Mouse (Mus musculus) embryonic facial prominence, embryonic 15.5 days (tissue): Measurements from ENCODE around the gene Dolk. TPM values are rescaled to one million over a fixed set of nuclear protein-coding genes. Genes with fewer than 3 reads are reported as not detected.
A peak's percentile ranks its signal among the peaks of the same experiment; 100 is the strongest.

Source experiments
- ATAC-seq: fragments of 200-750 bp; cut with Nextera tagmentation; 2 replicates; pipeline ENCODE4 v1.8.0; 2017; ENCODE audit warnings: low read depth, moderate TSS enrichment; ENCODE audit not compliant: insufficient number of reproducible peaks, low FRiP score, low TSS enrichment
- H3K27ac ChIP-seq: fragments of 300-500 bp; sonication (generic); replicated peaks from 2 replicates; pipeline ENCODE4 v1.5.1; 2015; ENCODE audit warnings: mild to moderate bottlenecking, inconsistent platforms
- H3K27me3 ChIP-seq: fragments of 300-500 bp; sonication (generic); 2 replicates; pipeline ENCODE4 v1.6.1; 2015; ENCODE audit warnings: inconsistent platforms
- H3K36me3 ChIP-seq: fragments of 300-500 bp; sonication (generic); 2 replicates; pipeline ENCODE4 v1.6.1; 2015; ENCODE audit warnings: mild to moderate bottlenecking, inconsistent platforms
- H3K4me1 ChIP-seq: fragments of 300-500 bp; sonication (generic); 2 replicates; pipeline ENCODE4 v1.6.1; 2015; ENCODE audit warnings: inconsistent platforms
- H3K4me2 ChIP-seq: fragments of 300-500 bp; sonication (generic); replicated peaks from 2 replicates; pipeline ENCODE4 v1.6.1; 2015; ENCODE audit warnings: mild to moderate bottlenecking, inconsistent platforms
- H3K4me3 ChIP-seq: fragments of 300-500 bp; sonication (generic); replicated peaks from 2 replicates; pipeline ENCODE4 v1.5.1; 2015; ENCODE audit warnings: mild to moderate bottlenecking, inconsistent platforms
- H3K9ac ChIP-seq: fragments of 300-500 bp; sonication (generic); 2 replicates; pipeline ENCODE4 v1.6.1; 2015; ENCODE audit warnings: inconsistent platforms
- H3K9me3 ChIP-seq: fragments of 300-500 bp; sonication (generic); replicated peaks from 2 replicates; pipeline ENCODE4 v1.6.1; 2016; ENCODE audit warnings: inconsistent platforms
- WGBS: fragments of 180-500 bp; shearing (Covaris S2); methylation state at CpG from one replicate; pipeline ENCODE4 v1.1.7; 2015; 5-methylcytosine and 5-hydroxymethylcytosine counted together
- polyA plus RNA-seq: library from polyadenylated mRNA; unstranded; fragments of >200 nt; fragmentation: Nextera tagmentation; extraction: Ambion mirVana; gene quantifications from 2 replicates; pipeline ENCODE4 v1.2.1, GENCODE M21; 2015

Gene Dolk
- polyA plus RNA-seq, 1 experiment from 2014 or later, result 31.4 TPM

GRCm38 (mm10) chr2:30247036-30247435, 39.1 kb downstream of the Dolk start:
- WGBS, result 93% methylated on average over 5 of the region's 5 CpGs
- Histone ChIP-seq H3K4me1 (peaks cover 15% of the 10 kb centered on the region; the same call in 1 of the 2 replicates), H3K36me3 (peaks cover 49% of the 10 kb centered on the region), H3K27ac (no peak overlapping the region), H3K9me3 (no peaks in the 10 kb centered on the region), H3K9ac (no peak overlapping the region), H3K4me3 (no peak overlapping the region), H3K4me2 (no peak overlapping the region), H3K27me3 (no peaks in the 10 kb centered on the region)
- ATAC-seq, result no peak

- 56% methylated on average over 7 of the region's 7 CpGs for WGBS
- no peaks in the 10 kb centered on the region for H3K9me3 ChIP-seq
- peaks cover 17% of the 10 kb centered on the region; the same call in 1 of the 2 replicates for H3K4me1 ChIP-seq
- peak overlapping the region; percentile 17; the same call in 1 of the 2 replicates for H3K27ac ChIP-seq
- ATAC-seq, result no peak
- H3K9ac ChIP-seq, result no peak overlapping the region
- peaks cover 67% of the 10 kb centered on the region for H3K36me3 ChIP-seq
- H3K4me2 ChIP-seq, result no peak overlapping the region
- no peaks in the 10 kb centered on the region for H3K27me3 ChIP-seq
- H3K4me3 ChIP-seq, result no peak overlapping the region
Observed at GRCm38 (mm10) chr2:30244595-30245178, 41.4 kb downstream of the Dolk start.

GRCm38 (mm10) chr2:30243391-30243790, 42.7 kb downstream of the Dolk start:
- Histone ChIP-seq H3K4me2 (no peak overlapping the region), H3K27ac (no peak overlapping the region), H3K4me3 (no peak overlapping the region), H3K27me3 (no peaks in the 10 kb centered on the region), H3K9me3 (no peaks in the 10 kb centered on the region), H3K36me3 (peaks cover 55% of the 10 kb centered on the region), H3K4me1 (peaks cover 30% of the 10 kb centered on the region), H3K9ac (no peak overlapping the region)
- ATAC-seq, result no peak
- WGBS, result 90% methylated on average over 4 of the region's 4 CpGs

GRCm38 (mm10) chr2:30242509-30242908, 43.6 kb downstream of the Dolk start:
- Histone ChIP-seq H3K27ac (0 out of 2 replicates have a peak overlapping the region, but pooled peaks have one; percentile 17), H3K4me1 (peaks cover 33% of the 10 kb centered on the region), H3K4me2 (no peak overlapping the region), H3K36me3 (peaks cover 46% of the 10 kb centered on the region), H3K9ac (no peak overlapping the region), H3K9me3 (no peaks in the 10 kb centered on the region), H3K4me3 (no peak overlapping the region), H3K27me3 (no peaks in the 10 kb centered on the region)
- ATAC-seq, result no peak
- WGBS, result 36% methylated on average over 4 of the region's 4 CpGs

- Histone ChIP-seq H3K4me1 (peaks cover 41% of the 10 kb centered on the region), H3K27me3 (no peaks in the 10 kb centered on the region), H3K36me3 (peaks cover 46% of the 10 kb centered on the region), H3K4me2 (peak within 1 kb of the TSS; percentile 66; the same call in 1 of the 2 replicates), H3K4me3 (no peak within 1 kb of the TSS), H3K9ac (no peak within 1 kb of the TSS), H3K9me3 (no peaks in the 10 kb centered on the region), H3K27ac (0 out of 2 replicates have a peak within 1 kb of the TSS, but pooled peaks have one; percentile 23)
- WGBS, result 85% methylated on average over 2 of the region's 2 CpGs
- no peak for ATAC-seq
Observed at GRCm38 (mm10) chr2:30240267-30240666, 45.9 kb downstream of the Dolk start, which contains the start of gene Gm28035. Gm28035 (plus strand) TSS chr2:30240567.

GRCm38 (mm10) chr2:30239777-30240176, 46.4 kb downstream of the Dolk start:
- 81% methylated on average over 4 of the region's 4 CpGs for WGBS
- peaks cover 46% of the 10 kb centered on the region for H3K36me3 ChIP-seq

GRCm38 (mm10) chr2:30238906-30239465, 47.1 kb downstream of the Dolk start:
- Histone ChIP-seq H3K36me3 (peaks cover 42% of the 10 kb centered on the region), H3K27ac (0 out of 2 replicates have a peak overlapping the region, but pooled peaks have one; percentile 23), H3K9me3 (no peaks in the 10 kb centered on the region), H3K4me2 (peak overlapping the region; percentile 66), H3K9ac (0 out of 2 replicates have a peak overlapping the region, but pooled peaks have one; percentile 64), H3K4me3 (peak overlapping the region; percentile 72), H3K27me3 (no peaks in the 10 kb centered on the region), H3K4me1 (peaks cover 36% of the 10 kb centered on the region)
- 75% methylated on average over 3 of the region's 3 CpGs for WGBS
- ATAC-seq, result no peak

More at GRCm38 (mm10) chr2:30239777-30240176, 46.4 kb downstream of the Dolk start:
- Histone ChIP-seq H3K9me3 (no peaks in the 10 kb centered on the region), H3K27ac (no peak overlapping the region), H3K4me2 (0 out of 2 replicates have a peak overlapping the region, but pooled peaks have one; percentile 66), H3K4me1 (peaks cover 40% of the 10 kb centered on the region), H3K4me3 (no peak overlapping the region), H3K9ac (no peak overlapping the region), H3K27me3 (no peaks in the 10 kb centered on the region)
- no peak for ATAC-seq

- ATAC-seq, result peak; percentile 91
- peak overlapping the region; percentile 72 for H3K4me3 ChIP-seq
- peaks cover 33% of the 10 kb centered on the region for H3K36me3 ChIP-seq
- peak overlapping the region; percentile 93 for H3K27ac ChIP-seq
- H3K4me2 ChIP-seq, result peak overlapping the region; percentile 66
- peaks cover 36% of the 10 kb centered on the region for H3K4me1 ChIP-seq
- 0% methylated on average over 36 of the region's 42 CpGs for WGBS
- H3K27me3 ChIP-seq, result no peaks in the 10 kb centered on the region
- no peaks in the 10 kb centered on the region for H3K9me3 ChIP-seq
- H3K9ac ChIP-seq, result peak overlapping the region; percentile 64
Observed at GRCm38 (mm10) chr2:30237881-30238280, 48.3 kb downstream of the Dolk start.

- WGBS, result under 1% methylated on average over 66 of the region's 67 CpGs
Observed at GRCm38 (mm10) chr2:30237199-30237880, 48.8 kb downstream of the Dolk start, which contains the start of gene Lrrc8a. Lrrc8a (plus strand) TSS chr2:30237715.

GRCm38 (mm10) chr2:30236426-30237198, 49.5 kb downstream of the Dolk start:
- Histone ChIP-seq H3K27ac (peak overlapping the region; percentile 93), H3K4me3 (peak overlapping the region; percentile 72), H3K9ac (peak overlapping the region; percentile 47), H3K27me3 (no peaks in the 10 kb centered on the region), H3K4me1 (peaks cover 29% of the 10 kb centered on the region), H3K36me3 (peaks cover 20% of the 10 kb centered on the region), H3K4me2 (peak overlapping the region; percentile 66), H3K9me3 (no peaks in the 10 kb centered on the region)
- ATAC-seq, result no peak
- 3% methylated on average over 18 of the region's 18 CpGs for WGBS

More at GRCm38 (mm10) chr2:30237199-30237880, 48.8 kb downstream of the Dolk start, which contains the start of gene Lrrc8a:
- ATAC-seq, result peak; percentile 97
- Histone ChIP-seq H3K4me1 (peaks cover 33% of the 10 kb centered on the region), H3K36me3 (peaks cover 27% of the 10 kb centered on the region), H3K4me2 (peak within 1 kb of the TSS; percentile 66), H3K27me3 (no peaks in the 10 kb centered on the region), H3K27ac (peak within 1 kb of the TSS; percentile 93), H3K4me3 (peak within 1 kb of the TSS; percentile 72), H3K9me3 (no peaks in the 10 kb centered on the region), H3K9ac (peak within 1 kb of the TSS; percentile 64)
